Mouse (Mus musculus): ENCODE results near the gene Umad1.

The Umad1 gene

GRCm38 (mm10) chr6:8364033-8364756 is 105.1 kb downstream of the Umad1 start:
- in situ Hi-C loops (cut with MboI, MseI) = loop anchor here in 1 of 2 experiments (10.0 kb wide), 1 partner anchor 211 kb away; no protein-coding TSS in a partner anchor

GRCm38 (mm10) chr6:8364757-8365150 is 105.7 kb downstream of the Umad1 start:
- in situ Hi-C loops (cut with MboI, MseI) = loop anchor here in 1 of 2 experiments (10.0 kb wide), 1 partner anchor 210 kb away; no protein-coding TSS in a partner anchor

- in situ Hi-C loops (cut with MboI, MseI) = loop anchor here in 1 of 2 experiments (10.0 kb wide), 1 partner anchor 207 kb away; no protein-coding TSS in a partner anchor
Measured at GRCm38 (mm10) chr6:8367675-8368074, 108.6 kb downstream of the Umad1 start.

GRCm38 (mm10) chr6:8368198-8368864 is 109.2 kb downstream of the Umad1 start:
- in situ Hi-C loops (cut with MboI, MseI) = loop anchor here in 1 of 2 experiments (10.0 kb wide), 1 partner anchor 206 kb away; no protein-coding TSS in a partner anchor

GRCm38 (mm10) chr6:8370624-8371023 is 111.5 kb downstream of the Umad1 start:
- in situ Hi-C loops (cut with MboI, MseI) = no loop called here

DNA sequence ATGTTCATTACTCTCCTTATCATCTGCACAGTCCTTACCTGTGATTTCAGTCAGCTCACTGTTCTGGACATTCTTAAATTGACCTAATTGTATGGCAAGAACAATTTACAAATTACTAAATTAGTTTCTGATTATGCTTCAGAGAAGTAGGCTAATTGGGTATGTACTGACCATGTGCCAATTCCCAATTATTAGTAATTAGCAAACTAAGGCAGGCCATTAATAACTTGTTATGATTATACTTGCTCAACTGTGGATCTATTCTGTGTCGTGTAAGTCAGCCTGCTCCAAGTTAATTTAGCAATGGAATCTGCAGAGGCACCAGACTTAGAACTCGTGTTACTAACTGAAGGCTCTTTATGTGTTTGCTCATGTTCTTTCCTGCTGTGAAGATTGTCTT is 114.0 kb downstream of the Umad1 start:
- in situ Hi-C loops (cut with MboI, MseI) = no loop called here

- in situ Hi-C loops (cut with MboI, MseI) = no loop called here
Measured at GRCm38 (mm10) chr6:8373851-8374250, 114.8 kb downstream of the Umad1 start.

DNA sequence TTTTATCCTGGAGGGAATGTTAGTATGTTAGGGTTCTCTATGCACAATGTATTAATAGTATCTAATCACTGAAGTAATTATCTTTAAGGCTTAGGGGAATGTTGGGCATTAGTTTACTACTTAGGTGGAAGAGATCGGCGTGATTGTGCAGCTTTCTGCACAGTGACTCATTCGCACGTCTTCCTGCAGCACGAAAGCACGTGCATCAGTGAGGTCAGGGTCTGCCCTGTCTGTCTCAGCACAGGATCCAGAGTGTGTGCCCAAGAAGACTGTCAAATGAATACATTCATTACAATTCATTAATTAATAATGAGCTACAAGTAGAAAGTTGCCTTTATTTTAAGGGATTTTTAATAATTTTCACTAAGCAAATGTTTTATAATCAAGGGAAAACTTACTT is 115.2 kb downstream of the Umad1 start:
- in situ Hi-C loops (cut with MboI, MseI) = no loop called here

- in situ Hi-C loops (cut with MboI, MseI) = no loop called here
Measured at GRCm38 (mm10) chr6:8374712-8375111, 115.6 kb downstream of the Umad1 start.

- in situ Hi-C loops (cut with MboI, MseI) = no loop called here
Measured at GRCm38 (mm10) chr6:8376351-8376750, 117.3 kb downstream of the Umad1 start.

- in situ Hi-C loops (cut with MboI, MseI) = no loop called here
Measured at GRCm38 (mm10) chr6:8377667-8378066, 118.6 kb downstream of the Umad1 start.

DNA sequence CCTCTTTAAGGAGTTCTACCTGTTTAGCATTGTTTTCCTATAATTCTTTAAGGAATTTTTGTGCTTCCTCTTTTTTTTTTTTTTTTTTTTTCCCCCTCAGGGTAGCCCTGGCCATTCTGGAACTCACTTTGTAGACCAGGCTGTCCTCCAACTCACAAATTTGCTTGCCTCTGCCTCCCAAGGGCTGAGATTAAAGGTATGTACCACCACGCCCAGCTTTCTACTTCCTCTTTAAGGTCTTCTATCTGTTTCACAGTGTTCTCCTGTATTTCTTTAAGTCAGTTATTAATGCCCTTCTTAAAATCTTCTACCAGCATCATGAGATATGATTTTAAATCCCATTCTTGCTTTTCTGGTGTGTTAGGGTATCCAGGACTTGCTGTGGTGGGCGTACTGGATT is 130.2 kb downstream of the Umad1 start:
- in situ Hi-C loops (cut with MboI, MseI) = no loop called here

GRCm38 (mm10) chr6:8390296-8390695 is 131.2 kb downstream of the Umad1 start:
- in situ Hi-C loops (cut with MboI, MseI) = no loop called here

DNA sequence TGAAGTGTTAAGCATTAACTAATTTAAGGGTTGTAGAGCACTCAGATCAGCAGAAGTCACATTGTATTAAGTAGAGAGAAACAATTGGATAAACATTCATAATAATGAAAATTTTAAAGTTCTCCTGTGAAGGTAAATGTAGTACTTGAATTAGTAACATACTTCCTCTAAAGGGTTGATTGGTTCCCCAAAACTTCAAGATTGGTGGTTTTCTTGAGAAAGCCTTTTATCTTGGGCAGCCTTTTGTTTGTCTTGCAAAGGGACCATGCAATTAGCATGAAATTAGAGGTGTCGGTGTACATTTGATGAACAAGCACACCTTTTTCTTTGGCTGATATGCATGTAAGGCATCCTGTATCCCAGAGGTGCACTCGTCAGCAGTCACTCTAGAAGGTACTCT is 131.8 kb downstream of the Umad1 start:
- in situ Hi-C loops (cut with MboI, MseI) = no loop called here

- in situ Hi-C loops (cut with MboI, MseI) = no loop called here
Measured at GRCm38 (mm10) chr6:8393029-8393428, 133.9 kb downstream of the Umad1 start.

DNA sequence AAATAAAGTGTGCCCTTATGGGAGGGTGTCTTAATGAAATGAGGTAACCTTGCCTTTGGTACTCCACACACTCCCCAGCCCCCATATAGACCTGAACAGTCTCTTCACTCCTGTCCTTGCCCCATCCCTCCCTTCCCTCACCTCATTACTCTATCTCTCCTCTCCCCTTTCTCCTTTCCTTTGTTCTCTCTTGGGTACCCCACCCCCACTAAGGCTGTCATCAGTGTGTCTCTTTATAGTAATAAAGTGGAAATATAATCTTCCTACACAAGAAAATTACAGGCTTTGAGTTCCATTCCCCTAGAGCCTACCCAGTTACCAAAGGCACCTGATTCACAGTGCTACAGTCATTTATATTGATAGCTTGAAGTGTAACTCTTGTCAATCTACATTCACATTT is 135.0 kb downstream of the Umad1 start:
- in situ Hi-C loops (cut with MboI, MseI) = no loop called here

GRCm38 (mm10) chr6:8395061-8395460 is 136.0 kb downstream of the Umad1 start:
- in situ Hi-C loops (cut with MboI, MseI) = no loop called here

DNA sequence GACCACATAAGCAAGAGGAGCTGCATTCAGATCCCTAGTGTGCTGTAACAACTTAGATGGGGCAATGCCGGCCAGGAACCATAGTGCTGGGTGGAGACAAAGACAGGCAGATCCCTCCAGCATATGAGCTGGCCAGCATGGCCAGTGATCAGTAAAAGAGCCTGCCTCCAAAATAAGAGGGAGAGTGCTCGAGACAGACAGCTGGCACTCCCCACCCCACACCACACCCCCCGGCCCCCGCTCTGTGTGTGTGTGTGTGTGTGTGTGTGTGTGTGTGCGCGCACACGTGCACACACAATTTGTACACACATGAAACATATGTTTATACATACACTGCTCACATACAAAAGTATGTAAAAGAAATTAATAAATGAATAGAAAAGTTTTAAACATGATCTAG is 138.2 kb downstream of the Umad1 start:
- in situ Hi-C loops (cut with MboI, MseI) = no loop called here

DNA sequence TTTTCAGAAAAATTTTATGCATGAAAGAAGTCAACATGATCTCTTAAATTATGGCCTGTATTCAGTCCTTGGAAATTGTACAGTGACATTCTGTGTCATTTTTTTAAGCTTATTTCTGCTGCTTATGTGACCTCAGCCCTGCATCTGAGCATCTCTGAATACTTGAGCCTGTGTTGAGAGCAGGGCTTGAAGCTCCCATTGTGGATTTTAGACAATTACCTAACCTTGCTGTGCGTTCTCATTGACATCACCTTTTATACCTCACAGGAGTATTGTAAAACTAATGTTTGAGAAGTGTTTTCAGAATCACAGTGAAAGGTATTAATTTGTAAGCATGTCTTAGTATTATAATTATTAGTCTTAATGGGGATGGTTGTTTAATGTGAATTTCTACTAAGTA is 140.6 kb downstream of the Umad1 start:
- in situ Hi-C loops (cut with MboI, MseI) = no loop called here

DNA sequence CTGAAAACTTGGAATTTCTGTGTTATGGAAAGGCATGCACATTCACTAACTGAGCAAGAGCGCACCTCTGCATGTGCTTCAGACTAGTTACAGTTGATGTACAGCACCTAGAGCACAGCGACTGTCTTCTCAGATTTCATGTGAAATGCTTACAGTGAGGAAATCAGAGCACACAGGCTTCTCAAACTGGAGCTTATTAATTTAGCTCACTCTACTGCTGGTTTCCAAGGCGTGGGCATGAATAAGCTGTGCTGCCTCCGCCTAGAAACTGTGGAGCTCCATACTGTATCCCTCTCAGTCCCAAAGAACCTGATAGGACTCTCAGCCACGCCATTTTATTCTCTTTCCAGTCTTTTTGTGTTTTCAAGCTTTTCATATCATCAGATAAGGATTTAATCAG is 144.0 kb downstream of the Umad1 start:
- in situ Hi-C loops (cut with MboI, MseI) = no loop called here

DNA sequence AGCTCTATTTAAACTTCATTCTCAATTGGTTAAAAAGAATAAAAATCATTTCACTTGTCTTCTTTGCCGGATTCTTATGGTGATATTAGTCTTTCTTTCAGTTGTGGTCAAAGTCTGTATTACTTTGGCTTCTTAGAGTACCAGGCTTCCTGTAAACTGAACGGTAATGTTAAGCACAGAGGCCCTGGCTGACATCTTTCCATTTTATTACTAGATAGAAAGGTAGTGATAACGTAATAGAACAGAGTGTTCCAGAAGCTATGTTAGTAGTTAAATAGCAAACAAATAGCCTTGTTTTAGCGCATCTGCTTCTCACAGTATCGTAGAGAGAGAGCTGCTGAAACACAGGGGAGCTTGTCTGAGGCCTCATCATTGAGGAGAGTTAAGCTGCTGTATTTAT is 146.8 kb downstream of the Umad1 start:
- in situ Hi-C loops (cut with MboI, MseI) = no loop called here

- in situ Hi-C loops (cut with MboI, MseI) = no loop called here
Measured at GRCm38 (mm10) chr6:8408332-8408731, 149.2 kb downstream of the Umad1 start.

DNA sequence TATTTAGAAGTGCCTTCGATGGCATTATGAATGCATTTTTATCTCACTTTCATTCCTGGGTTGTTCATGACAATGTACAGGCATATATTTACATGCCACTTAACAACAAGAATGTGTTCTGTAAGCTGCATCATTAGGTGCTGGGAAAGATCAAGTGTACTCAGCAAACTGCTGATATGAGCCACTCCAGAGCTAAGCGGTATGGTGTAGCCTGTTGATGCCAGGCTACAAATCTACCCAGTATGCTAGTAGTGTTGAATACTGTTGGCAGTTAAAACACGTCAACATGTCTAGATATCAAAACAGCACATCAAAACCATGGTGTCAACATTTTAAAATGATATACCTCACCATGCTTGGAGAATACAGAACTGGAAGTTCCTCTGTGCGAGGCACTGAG is 150.8 kb downstream of the Umad1 start:
- in situ Hi-C loops (cut with MboI, MseI) = no loop called here
